Mouse (Mus musculus) mouse trophoblast stem cell (cell line): Measurements from ENCODE around the gene Pmepa1.

ENCODE experiments used
- in situ Hi-C, 2 experiments: fragments of 300-500 bp; cut with MseI, MboI; formaldehyde crosslinking; loops; 2 replicates in 1 of 2; 3 replicates in 1 of 2; pipeline ENCODE4 v1.15.1; 2025

Gene Pmepa1

GRCm38 (mm10) chr2:173276859-173277258 lies 526 bp upstream of the Pmepa1 start:
- in situ Hi-C loops: no loop called here

GRCm38 (mm10) chr2:173275343-173276201 lies 761 bp downstream of the Pmepa1 start:
- in situ Hi-C loops: no loop called here

- in situ Hi-C loops: no loop called here
Measured at GRCm38 (mm10) chr2:173274428-173275342, 1.6 kb downstream of the Pmepa1 start.

- in situ Hi-C loops: no loop called here
Measured at GRCm38 (mm10) chr2:173273885-173274284, 2.4 kb downstream of the Pmepa1 start.

GRCm38 (mm10) chr2:173272354-173272900 lies 3.9 kb downstream of the Pmepa1 start:
- in situ Hi-C loops: no loop called here

- in situ Hi-C loops: no loop called here
Measured at GRCm38 (mm10) chr2:173271541-173271940, 4.8 kb downstream of the Pmepa1 start.

GRCm38 (mm10) chr2:173270601-173271248 lies 5.6 kb downstream of the Pmepa1 start:
- in situ Hi-C loops: no loop called here

GRCm38 (mm10) chr2:173270196-173270595 lies 6.1 kb downstream of the Pmepa1 start:
- in situ Hi-C loops: no loop called here

GRCm38 (mm10) chr2:173267562-173267961 lies 8.8 kb downstream of the Pmepa1 start:
- in situ Hi-C loops: no loop called here

GRCm38 (mm10) chr2:173266349-173267112 lies 9.8 kb downstream of the Pmepa1 start:
- in situ Hi-C loops: no loop called here

- in situ Hi-C loops: no loop called here
Measured at GRCm38 (mm10) chr2:173265468-173266265, 10.7 kb downstream of the Pmepa1 start.

GRCm38 (mm10) chr2:173264467-173265128 lies 11.7 kb downstream of the Pmepa1 start:
- in situ Hi-C loops: no loop called here

- in situ Hi-C loops: no loop called here
Measured at GRCm38 (mm10) chr2:173263636-173264330, 12.6 kb downstream of the Pmepa1 start.

GRCm38 (mm10) chr2:173261497-173261896 lies 14.8 kb downstream of the Pmepa1 start:
- in situ Hi-C loops: no loop called here

GRCm38 (mm10) chr2:173258459-173259091 lies 17.8 kb downstream of the Pmepa1 start:
- in situ Hi-C loops: no loop called here

GRCm38 (mm10) chr2:173257610-173258009 lies 18.7 kb downstream of the Pmepa1 start:
- in situ Hi-C loops: no loop called here

GRCm38 (mm10) chr2:173256552-173256949 lies 19.8 kb downstream of the Pmepa1 start:
- in situ Hi-C loops: no loop called here

- in situ Hi-C loops: no loop called here
Measured at GRCm38 (mm10) chr2:173255810-173256551, 20.4 kb downstream of the Pmepa1 start.
